Mouse (Mus musculus): Measurements from ENCODE around the gene Sac3d1.
A peak's percentile ranks its signal among the peaks of the same experiment; 100 is the strongest.

Gene Sac3d1

GRCm38 (mm10) chr19:6118677-6119185 lies 281 bp upstream of the Sac3d1 start:
- peak; percentile 35 for DNase-seq

- DNase-seq = peak; percentile 7
Measured at GRCm38 (mm10) chr19:6117346-6117985, 984 bp downstream of the Sac3d1 start.

GRCm38 (mm10) chr19:6116113-6116850 lies 2.2 kb downstream of the Sac3d1 start:
- DNase-seq = no peak

GRCm38 (mm10) chr19:6113116-6113515 lies 5.3 kb downstream of the Sac3d1 start:
- DNase-seq = no peak

GRCm38 (mm10) chr19:6105586-6105985 lies 12.9 kb downstream of the Sac3d1 start, which contains the start of gene Naaladl1:
Naaladl1 (plus strand) TSS chr19:6105782.
- no peak for DNase-seq

GRCm38 (mm10) chr19:6104476-6104875 lies 14.0 kb downstream of the Sac3d1 start:
- no peak for DNase-seq

GRCm38 (mm10) chr19:6102169-6102853 lies 16.1 kb downstream of the Sac3d1 start:
- DNase-seq = no peak

GRCm38 (mm10) chr19:6101186-6101585 lies 17.3 kb downstream of the Sac3d1 start:
- DNase-seq = peak; percentile 31

GRCm38 (mm10) chr19:6097847-6098246 lies 20.6 kb downstream of the Sac3d1 start:
- DNase-seq = no peak

GRCm38 (mm10) chr19:6094119-6094518 lies 24.3 kb downstream of the Sac3d1 start, which contains the start of gene AC131692.1:
AC131692.1 (plus strand) TSS chr19:6094419.
- no peak for DNase-seq

GRCm38 (mm10) chr19:6088841-6089240 lies 29.6 kb downstream of the Sac3d1 start:
- no peak for DNase-seq

GRCm38 (mm10) chr19:6085417-6085879 lies 33.0 kb downstream of the Sac3d1 start:
- DNase-seq = peak; percentile 87

GRCm38 (mm10) chr19:6084478-6085248 lies 33.8 kb downstream of the Sac3d1 start, which contains the start of the genes Zfpl1 and Cdca5:
Zfpl1 (minus strand) TSS chr19:6084956.
Cdca5 (plus strand) TSS chr19:6084983.
- DNase-seq = peak; percentile 98

- no peak for DNase-seq
Measured at GRCm38 (mm10) chr19:6082156-6082555, 36.3 kb downstream of the Sac3d1 start, which contains the start of gene Gm28374. Gm28374 (minus strand) TSS chr19:6082256.

GRCm38 (mm10) chr19:6079983-6080480 lies 38.4 kb downstream of the Sac3d1 start, which contains the start of gene Tmem262:
Tmem262 (plus strand) TSS chr19:6080033.
- DNase-seq = no peak

- DNase-seq = peak; percentile 92
Measured at GRCm38 (mm10) chr19:6076564-6077393, 41.7 kb downstream of the Sac3d1 start, which contains the start of gene Vps51. Vps51 (minus strand) TSS chr19:6077231.

GRCm38 (mm10) chr19:6073889-6074288 lies 44.6 kb downstream of the Sac3d1 start:
- DNase-seq = no peak

GRCm38 (mm10) chr19:6071261-6071660 lies 47.2 kb downstream of the Sac3d1 start:
- DNase-seq = no peak

- no peak for DNase-seq
Measured at GRCm38 (mm10) chr19:6070571-6071250, 47.7 kb downstream of the Sac3d1 start.

- DNase-seq = no peak
Measured at GRCm38 (mm10) chr19:6069851-6070250, 48.6 kb downstream of the Sac3d1 start.

Data from embryo, embryonic 11 days (tissue).